Mouse (Mus musculus) MEL (cell line): ENCODE data around the gene Hacl1. TPM values are rescaled to one million over a fixed set of nuclear protein-coding genes. Genes with fewer than 3 reads are reported as not detected.

ENCODE experiments used
- DNase-seq: peaks from one replicate; pipeline ENCODE4 v3.0.0; 2011; ENCODE audit warnings: low read depth, low spot score
- H3K27ac ChIP-seq: 2 replicates; pipeline ENCODE4 v1.5.1; 2012; ENCODE audit warnings: low read depth, mild to moderate bottlenecking, control low read depth, low read length, moderate library complexity; ENCODE audit not compliant: control insufficient read depth
- H3K27me3 ChIP-seq, 2 experiments: fragments of 150-350 bp in 1 of 2; sonication (generic) in 1 of 2; 2 replicates each; pipeline ENCODE4 v1.6.1; 2012; ENCODE audit warnings: low read length in 2 of 2, mild to moderate bottlenecking in 2 of 2, improper control_type of control experiment in 1 of 2, moderate library complexity in 1 of 2; ENCODE audit not compliant: insufficient read depth in 2 of 2, control insufficient read depth in 1 of 2
- H3K36me3 ChIP-seq, 2 experiments: 2 replicates each; pipeline ENCODE4 v1.6.1; 2012 to 2014; ENCODE audit warnings: low read length in 2 of 2, improper control_type of control experiment in 1 of 2, inconsistent platforms in 1 of 2, mild to moderate bottlenecking in 1 of 2; ENCODE audit not compliant: insufficient read depth in 2 of 2, control insufficient read depth in 1 of 2
- H3K4me1 ChIP-seq, 2 experiments: fragments of 150-350 bp in 1 of 2; sonication (generic) in 1 of 2; 2 replicates each; pipeline ENCODE4 v1.6.1; 2012; ENCODE audit warnings: low read length in 2 of 2, improper control_type of control experiment in 1 of 2, mild to moderate bottlenecking in 1 of 2; ENCODE audit not compliant: insufficient read depth in 2 of 2, control insufficient read depth in 1 of 2
- H3K4me3 ChIP-seq, 2 experiments: fragments of 150-350 bp in 1 of 2; sonication (generic) in 1 of 2; 2 replicates each; pipeline ENCODE4 v1.5.1; 2012; ENCODE audit warnings: low read depth in 2 of 2, low read length in 2 of 2, mild to moderate bottlenecking in 2 of 2, moderate library complexity in 2 of 2, control low read depth in 1 of 2, improper control_type of control experiment in 1 of 2; ENCODE audit not compliant: control insufficient read depth in 1 of 2, insufficient read depth in 1 of 2
- H3K79me2 ChIP-seq: 2 replicates; pipeline ENCODE4 v1.6.1; 2012; ENCODE audit warnings: mild to moderate bottlenecking, low read length, moderate library complexity; ENCODE audit not compliant: control insufficient read depth, poor library complexity, insufficient read depth
- H3K9ac ChIP-seq: 2 replicates; pipeline ENCODE4 v1.6.1; 2012; ENCODE audit warnings: low read depth, mild to moderate bottlenecking, control low read depth, low read length, moderate library complexity; ENCODE audit not compliant: control insufficient read depth, poor library complexity, severe bottlenecking
- H3K9me3 ChIP-seq: fragments of 150-350 bp; sonication (generic); replicated peaks from 2 replicates; pipeline ENCODE4 v1.6.1; 2012; ENCODE audit warnings: mild to moderate bottlenecking, low read length, improper control_type of control experiment, moderate library complexity; ENCODE audit not compliant: insufficient read depth
- CHD1 ChIP-seq: IDR thresholded peaks from 2 replicates; pipeline ENCODE4 v1.6.1; 2012; ENCODE audit warnings: low read depth, mild to moderate bottlenecking, inconsistent platforms, low read length, improper control_type of control experiment
- CHD2 ChIP-seq: IDR thresholded peaks from 2 replicates; pipeline ENCODE4 v1.6.1; 2011; ENCODE audit warnings: low read length, improper control_type of control experiment
- ELF1 ChIP-seq: IDR thresholded peaks from 2 replicates; pipeline ENCODE4 v1.6.1; 2014; ENCODE audit warnings: low read depth, mild to moderate bottlenecking, inconsistent platforms, low read length, improper control_type of control experiment, moderate library complexity
- ETS1 ChIP-seq: IDR thresholded peaks from 2 replicates; pipeline ENCODE4 v1.6.1; 2012; ENCODE audit warnings: low read depth, mild to moderate bottlenecking, inconsistent platforms, low read length, improper control_type of control experiment, moderate library complexity
- GATA1 ChIP-seq: IDR thresholded peaks from 2 replicates; pipeline ENCODE4 v1.6.1; 2011; ENCODE audit warnings: low read depth, low read length, improper control_type of control experiment
- HCFC1 ChIP-seq: IDR thresholded peaks from 2 replicates; pipeline ENCODE4 v1.6.1; 2012; ENCODE audit warnings: low read depth, mild to moderate bottlenecking, inconsistent platforms, low read length, improper control_type of control experiment, moderate library complexity
- JUND ChIP-seq: IDR thresholded peaks from 2 replicates; pipeline ENCODE4 v1.6.1; 2011; ENCODE audit warnings: low read depth, mild to moderate bottlenecking, improper control_type of control experiment, low read length
- MAFK ChIP-seq: IDR thresholded peaks from 2 replicates; pipeline ENCODE4 v1.6.1; 2011; ENCODE audit warnings: low read depth, mild to moderate bottlenecking, low read length, improper control_type of control experiment, borderline replicate concordance
- MAX ChIP-seq: IDR thresholded peaks from 2 replicates; pipeline ENCODE4 v1.6.1; 2011; ENCODE audit warnings: low read length, improper control_type of control experiment
- MAZ ChIP-seq: IDR thresholded peaks from 2 replicates; pipeline ENCODE4 v1.6.1; 2012; ENCODE audit warnings: low read depth, mild to moderate bottlenecking, inconsistent platforms, low read length, improper control_type of control experiment
- MYB ChIP-seq: IDR thresholded peaks from 2 replicates; pipeline ENCODE4 v1.6.1; 2011; ENCODE audit warnings: mild to moderate bottlenecking, low read depth, low read length, improper control_type of control experiment
- MYC ChIP-seq: IDR thresholded peaks from 2 replicates; pipeline ENCODE4 v1.6.1; 2011; ENCODE audit warnings: low read depth, mild to moderate bottlenecking, low read length, improper control_type of control experiment, moderate library complexity
- NELFE ChIP-seq: IDR thresholded peaks from 2 replicates; pipeline ENCODE4 v1.6.1; 2011; ENCODE audit warnings: low read depth, low read length, improper control_type of control experiment
- POLR2A ChIP-seq, 2 experiments: IDR thresholded peaks; 2 replicates each; pipeline ENCODE4 v1.6.1; 2011 to 2012; ENCODE audit warnings: low read length in 2 of 2, mild to moderate bottlenecking in 2 of 2, control low read depth in 1 of 2, improper control_type of control experiment in 1 of 2, low read depth in 1 of 2, moderate library complexity in 1 of 2; ENCODE audit not compliant: control insufficient read depth in 1 of 2, insufficient read depth in 1 of 2, poor library complexity in 1 of 2
- POLR2AphosphoS5 ChIP-seq: IDR thresholded peaks from 2 replicates; pipeline ENCODE4 v1.6.1; 2012; ENCODE audit warnings: low read depth, borderline replicate concordance, mild to moderate bottlenecking, inconsistent platforms, low read length, moderate library complexity, mixed read lengths
- RAD21 ChIP-seq: IDR thresholded peaks from 2 replicates; pipeline ENCODE4 v1.6.1; 2011; ENCODE audit warnings: mild to moderate bottlenecking, low read depth, low read length, improper control_type of control experiment
- SIN3A ChIP-seq: IDR thresholded peaks from 2 replicates; pipeline ENCODE4 v1.6.1; 2012; ENCODE audit warnings: low read length, improper control_type of control experiment, inconsistent platforms
- SMC3 ChIP-seq: IDR thresholded peaks from 2 replicates; pipeline ENCODE4 v1.6.1; 2011; ENCODE audit warnings: low read depth, low read length, improper control_type of control experiment
- TBP ChIP-seq: IDR thresholded peaks from 2 replicates; pipeline ENCODE4 v1.8.0; 2011; ENCODE audit warnings: low read depth, low read length, improper control_type of control experiment
- TCF12 ChIP-seq: IDR thresholded peaks from 2 replicates; pipeline ENCODE4 v1.6.1; 2014; ENCODE audit warnings: low read depth, mild to moderate bottlenecking, inconsistent platforms, low read length, improper control_type of control experiment, moderate library complexity
- UBTF ChIP-seq: IDR thresholded peaks from 2 replicates; pipeline ENCODE4 v1.6.1; 2012; ENCODE audit warnings: low read depth, mild to moderate bottlenecking, inconsistent platforms, low read length, improper control_type of control experiment, moderate library complexity, borderline replicate concordance; ENCODE audit not compliant: insufficient read depth
- USF2 ChIP-seq, 2 experiments: IDR thresholded peaks; 2 replicates each; pipeline ENCODE4 v1.6.1; 2011 to 2012; ENCODE audit warnings: improper control_type of control experiment in 2 of 2, low read length in 2 of 2, borderline replicate concordance in 1 of 2, inconsistent platforms in 1 of 2, low read depth in 1 of 2, mild to moderate bottlenecking in 1 of 2; ENCODE audit not compliant: insufficient read depth in 1 of 2
- ZNF384 ChIP-seq: IDR thresholded peaks from 2 replicates; pipeline ENCODE4 v1.6.1; 2012; ENCODE audit warnings: low read depth, mild to moderate bottlenecking, inconsistent platforms, low read length, improper control_type of control experiment
- polyA plus RNA-seq, 2 experiments: library from polyadenylated mRNA; stranded (reverse) in 1 of 2; unstranded in 1 of 2; fragments of >175 nt in 1 of 2; fragments of >200 nt in 1 of 2; gene quantifications; 2 replicates each; pipeline versions ENCODE4 v1.2.1 to v1.2.4; 2012; ENCODE audit warnings: low replicate concordance in 2 of 2, low read depth in 1 of 2; ENCODE audit not compliant: insufficient read length in 2 of 2, insufficient read depth in 1 of 2, missing spikeins in 1 of 2
- total RNA-seq: library from RNA; depleted of rRNA; stranded (reverse); fragments of 300-350 nt; gene quantifications from 2 replicates; pipeline ENCODE4 v1.2.3, GENCODE M21; 2012

The Hacl1 gene
- total and polyA plus RNA-seq, 3 experiments: 7.7 to 13.3 TPM; not detected in 1

GRCm38 (mm10) chr14:31641506-31642155 is 545 bp upstream of the Hacl1 start:
- Histone ChIP-seq H3K36me3 (peaks cover 0 to 11% of the 10 kb centered on the region in 2 experiments; a peak in 2 of 4 replicates), H3K27ac (peak overlapping the region; percentile 73), H3K27me3 (no peaks in the 10 kb centered on the region)
- DNase-seq: peak; percentile 53
- TF ChIP-seq RAD21 (no peak), ETS1 (no peak), MAX (no peak), MAFK (no peak), CHD2 (no peak), POLR2AphosphoS5 (no peak), MYC (no peak), UBTF (no peak), ELF1 (no peak), JUND (no peak)
- TF ChIP-seq, all 39 proteins: peak for 0
- H3K4me3 ChIP-seq: peak overlapping the region; percentile 61 to 88
- H3K9me3 ChIP-seq: no peaks in the 10 kb centered on the region
- peak overlapping the region; percentile 70 for H3K9ac ChIP-seq
- no peaks in the 10 kb centered on the region; the same call in none of the 2 replicates for H3K79me2 ChIP-seq
- H3K4me1 ChIP-seq: peaks cover 11 to 19% of the 10 kb centered on the region in 2 experiments; a peak in 3 of 4 replicates

- H3K9me3 ChIP-seq: no peaks in the 10 kb centered on the region
- no peaks in the 10 kb centered on the region for H3K27me3 ChIP-seq
- peak within 1 kb of the TSS; percentile 88 for H3K27ac ChIP-seq
- no peak for DNase-seq
- H3K79me2 ChIP-seq: no peaks in the 10 kb centered on the region; the same call in none of the 2 replicates
- peak within 1 kb of the TSS; percentile 74 to 88 for H3K4me3 ChIP-seq
- H3K9ac ChIP-seq: peak within 1 kb of the TSS; percentile 76
- TF ChIP-seq POLR2A (IDR thresholded peaks at IDR 0.05; ENCODE audit: control insufficient read depth in 1 of 2, insufficient read depth in 1 of 2, low read depth in 1 of 2, low read length in 2 of 2, poor library complexity in 1 of 2) (peak in 1 of 2 experiments; percentile 1; a peak in 1 of 4 replicates), NELFE (0 out of 2 replicates have a peak, but pooled peaks have one; percentile 21), TBP (no peak)
- H3K4me1 ChIP-seq: peaks cover 11 to 19% of the 10 kb centered on the region in 2 experiments; a peak in 3 of 4 replicates
- H3K36me3 ChIP-seq: peaks cover 0 to 11% of the 10 kb centered on the region in 2 experiments; a peak in 2 of 4 replicates
These were observed 668 bp downstream of the Hacl1 start, which contains the start of gene Gm49387 for GRCm38 (mm10) chr14:31640346-31640889. Gene Gm49387, minus strand, starts transcription at chr14:31640878.

GRCm38 (mm10) chr14:31630677-31631076 is 10.4 kb downstream of the Hacl1 start:
- no peaks in the 10 kb centered on the region for H3K27me3 ChIP-seq

More at GRCm38 (mm10) chr14:31630677-31631076, 10.4 kb downstream of the Hacl1 start:
- no peak overlapping the region for H3K9ac ChIP-seq
- no peak overlapping the region for H3K27ac ChIP-seq
- no peak for DNase-seq
- H3K4me1 ChIP-seq: no peaks in the 10 kb centered on the region
- no peaks in the 10 kb centered on the region for H3K36me3 ChIP-seq
- no peaks in the 10 kb centered on the region for H3K9me3 ChIP-seq
- TF ChIP-seq CHD1: no peak
- no peak for TF ChIP-seq MYB
- TF ChIP-seq USF2 (IDR thresholded peaks at IDR 0.05; ENCODE audit: borderline replicate concordance in 1 of 2, insufficient read depth in 1 of 2, low read depth in 1 of 2, low read length in 2 of 2): no peak
- TF ChIP-seq SMC3: no peak
- no peak for TF ChIP-seq ZNF384
- no peak for TF ChIP-seq POLR2AphosphoS5
- no peak for TF ChIP-seq SIN3A
- TF ChIP-seq MAZ: no peak
- no peak for TF ChIP-seq HCFC1
- TF ChIP-seq TCF12: no peak
- TF ChIP-seq NELFE: no peak
- no peak for TF ChIP-seq GATA1
- TF ChIP-seq TBP: no peak
- no peak for TF ChIP-seq MAFK
- H3K79me2 ChIP-seq: no peaks in the 10 kb centered on the region
- no peak overlapping the region for H3K4me3 ChIP-seq
